In genomic region chr7:70625643-70626231, GRCm38 (mm10) we compare ENCODE assay signal across 8 mouse cellular contexts.
DNase-seq lines count a peak whose midpoint lies in the region; ATAC-seq and TF ChIP-seq lines count a peak whose summit lies in the region.

No protein-coding gene starts in this region.

- H3K4me3 ChIP-seq in hindbrain, embryonic 12.5 days: peak overlapping the region; percentile 24
- peak overlapping the region; percentile 20; the same call in 1 of the 2 replicates for H3K4me3 ChIP-seq in midbrain, embryonic 11.5 days (ENCODE audit: low read depth, low read length)

- WGBS in hindbrain, embryonic 12.5 days: 4% methylated on average over 10 of the region's 10 CpGs
- 7% methylated on average over 10 of the region's 10 CpGs for WGBS in midbrain, embryonic 11.5 days

- H3K27ac ChIP-seq in hindbrain, embryonic 12.5 days: no peak overlapping the region
- H3K27ac ChIP-seq in midbrain, embryonic 11.5 days (ENCODE audit: low read depth, low read length): no peak overlapping the region

- H3K4me1 ChIP-seq in hindbrain, embryonic 12.5 days: peaks cover 21% of the 10 kb centered on the region
- peaks cover 20% of the 10 kb centered on the region for H3K4me1 ChIP-seq in midbrain, embryonic 11.5 days (ENCODE audit: control insufficient read depth, insufficient read depth, low read length)

- peaks cover 8% of the 10 kb centered on the region; the same call in 1 of the 2 replicates for H3K27me3 ChIP-seq in hindbrain, embryonic 12.5 days
- H3K27me3 ChIP-seq in midbrain, embryonic 11.5 days (ENCODE audit: control insufficient read depth, insufficient read depth, low read length): peaks cover 3% of the 10 kb centered on the region; the same call in 1 of the 2 replicates

- H3K36me3 ChIP-seq in hindbrain, embryonic 12.5 days: no peaks in the 10 kb centered on the region
- no peaks in the 10 kb centered on the region for H3K36me3 ChIP-seq in midbrain, embryonic 11.5 days (ENCODE audit: control insufficient read depth, insufficient read depth, low read length)

- peak overlapping the region; percentile 61 for H3K4me2 ChIP-seq in hindbrain, embryonic 12.5 days (replicated peaks)
- peak overlapping the region; percentile 51 for H3K4me2 ChIP-seq in midbrain, embryonic 11.5 days

- no peak for TF ChIP-seq POLR2A in brain, embryonic 14.5 days (IDR thresholded peaks at IDR 0.05; ENCODE audit: borderline replicate concordance, extremely low read depth, insufficient read depth, insufficient read length, poor library complexity, severe bottlenecking)

- 0 out of 2 replicates have a peak, but pooled peaks have one; percentile 38 for ATAC-seq in hindbrain, embryonic 12.5 days (ENCODE audit: low FRiP score)
- ATAC-seq in midbrain, embryonic 11.5 days (ENCODE audit: low FRiP score): no peak

- H3K9me3 ChIP-seq in hindbrain, embryonic 12.5 days (replicated peaks): no peaks in the 10 kb centered on the region
- H3K9me3 ChIP-seq in midbrain, embryonic 11.5 days (ENCODE audit: control insufficient read depth, low read length): no peaks in the 10 kb centered on the region

- TF ChIP-seq CTCF in brain, embryonic 14.5 days (IDR thresholded peaks at IDR 0.05; ENCODE audit: borderline replicate concordance, extremely low read depth, insufficient read depth, insufficient read length): no peak

- no peak overlapping the region for H3K9ac ChIP-seq in hindbrain, embryonic 12.5 days
- H3K9ac ChIP-seq in midbrain, embryonic 11.5 days (ENCODE audit: low read length): peak overlapping the region; percentile 7; the same call in 1 of the 2 replicates

- peak; percentile 15 to 56 for DNase-seq in cerebellum, postnatal 14 days
- no peak for DNase-seq in cerebellum, adult 9-10 months
- peak; percentile 37 for DNase-seq in brain, embryonic 14.5 days (ENCODE audit: low read depth)
- peak; percentile 89 for DNase-seq in midbrain, embryonic 11.5 days (ENCODE audit: low spot score, missing footprints)
- no peak for DNase-seq in spleen, postnatal 14 days (ENCODE audit: low spot score in 2 of 2)
- DNase-seq in adrenal gland, adult 8-10 months: no peak
- no peak for DNase-seq in cerebellum, adult 8-10 months

Comparison
In these comparisons a context has a peak if more than half of its experiments do, and no peak if none do; other contexts are left out.
1. DNase-seq: peak in cerebellum, postnatal 14 days (2 of 2), brain, embryonic 14.5 days (single experiment) and midbrain, embryonic 11.5 days (single experiment); none in cerebellum, adult 9-10 months (single experiment), spleen, postnatal 14 days (0 of 2), adrenal gland, adult 8-10 months (single experiment) and cerebellum, adult 8-10 months (single experiment).